Mouse (Mus musculus): ENCODE data around the gene Tcirg1. TPM values are rescaled to one million over a fixed set of nuclear protein-coding genes. Genes with fewer than 3 reads are reported as not detected.

Gene Tcirg1
- total RNA-seq, 2 experiments from 2014 or later, result 14.9 to 20.1 TPM

- no peak for TF ChIP-seq CTCF (IDR thresholded peaks at IDR 0.05)
- no peak overlapping the region for H3K4me3 ChIP-seq
- intact Hi-C loops (cut with DNase I), result loop anchor here (5.0 kb wide), 1 partner anchor 56 kb away; the partner anchor contains the start of gene Chka
- no peak for DNase-seq (ENCODE audit: extremely low spot score in 1 of 2, low spot score in 2 of 2)
- H3K27ac ChIP-seq, result no peak overlapping the region
These were observed 1.1 kb upstream of the Tcirg1 start for GRCm38 (mm10) chr19:3907876-3908660.

- Histone ChIP-seq H3K27ac (peak overlapping the region; percentile 26; the same call in 1 of the 2 replicates), H3K4me3 (peak overlapping the region; percentile 51)
- intact Hi-C loops (cut with DNase I), result loop anchor here (5.0 kb wide), 1 partner anchor 54 kb away; the partner anchor contains the start of gene Chka
- no peak for DNase-seq (ENCODE audit: extremely low spot score in 1 of 2, low spot score in 2 of 2)
- no peak for TF ChIP-seq CTCF (IDR thresholded peaks at IDR 0.05)
These were observed 607 bp downstream of the Tcirg1 start for GRCm38 (mm10) chr19:3906326-3906725.

GRCm38 (mm10) chr19:3905261-3905969 lies 1.5 kb downstream of the Tcirg1 start:
- no peak for DNase-seq (ENCODE audit: extremely low spot score in 1 of 2, low spot score in 2 of 2)
- intact Hi-C loops (cut with DNase I), result loop anchor here (5.0 kb wide), 1 partner anchor 53 kb away; the partner anchor contains the start of gene Chka
- Histone ChIP-seq H3K4me3 (peak overlapping the region; percentile 24), H3K27ac (peak overlapping the region; percentile 57; the same call in 1 of the 2 replicates)
- no peak for TF ChIP-seq CTCF (IDR thresholded peaks at IDR 0.05)

GRCm38 (mm10) chr19:3904363-3904675 lies 2.6 kb downstream of the Tcirg1 start:
- Histone ChIP-seq H3K4me3 (no peak overlapping the region), H3K27ac (no peak overlapping the region)
- TF ChIP-seq CTCF (IDR thresholded peaks at IDR 0.05), result no peak
- intact Hi-C loops (cut with DNase I), result no loop called here
- no peak for DNase-seq (ENCODE audit: extremely low spot score in 1 of 2, low spot score in 2 of 2)

- Histone ChIP-seq H3K27ac (no peak overlapping the region), H3K4me3 (no peak overlapping the region)
- TF ChIP-seq CTCF (IDR thresholded peaks at IDR 0.05), result no peak
- DNase-seq (ENCODE audit: extremely low spot score in 1 of 2, low spot score in 2 of 2), result no peak
- intact Hi-C loops (cut with DNase I), result no loop called here
These were observed 3.1 kb downstream of the Tcirg1 start for GRCm38 (mm10) chr19:3903648-3904362.

- DNase-seq (ENCODE audit: extremely low spot score in 1 of 2, low spot score in 2 of 2), result no peak
- intact Hi-C loops (cut with DNase I), result no loop called here
- H3K27ac ChIP-seq, result no peak overlapping the region
- no peak overlapping the region for H3K4me3 ChIP-seq
- TF ChIP-seq CTCF (IDR thresholded peaks at IDR 0.05), result no peak
These were observed 4.0 kb downstream of the Tcirg1 start for GRCm38 (mm10) chr19:3902966-3903365.

- no peak for TF ChIP-seq CTCF (IDR thresholded peaks at IDR 0.05)
- Histone ChIP-seq H3K4me3 (no peak overlapping the region), H3K27ac (no peak overlapping the region)
- intact Hi-C loops (cut with DNase I), result no loop called here
- no peak for DNase-seq (ENCODE audit: extremely low spot score in 1 of 2, low spot score in 2 of 2)
These were observed 7.3 kb downstream of the Tcirg1 start for GRCm38 (mm10) chr19:3899618-3900017.

GRCm38 (mm10) chr19:3898952-3899351 lies 8.0 kb downstream of the Tcirg1 start:
- TF ChIP-seq CTCF (IDR thresholded peaks at IDR 0.05), result no peak
- H3K4me3 ChIP-seq, result no peak overlapping the region
- intact Hi-C loops (cut with DNase I), result no loop called here
- no peak for DNase-seq (ENCODE audit: extremely low spot score in 1 of 2, low spot score in 2 of 2)
- no peak overlapping the region for H3K27ac ChIP-seq

- no peak for DNase-seq (ENCODE audit: extremely low spot score in 1 of 2, low spot score in 2 of 2)
- no peak for TF ChIP-seq CTCF (IDR thresholded peaks at IDR 0.05)
- intact Hi-C loops (cut with DNase I), result no loop called here
These were observed 9.4 kb downstream of the Tcirg1 start for GRCm38 (mm10) chr19:3897557-3897956.

GRCm38 (mm10) chr19:3896208-3896607 lies 10.7 kb downstream of the Tcirg1 start:
- no peak for DNase-seq (ENCODE audit: extremely low spot score in 1 of 2, low spot score in 2 of 2)
- Histone ChIP-seq H3K27ac (peak overlapping the region; percentile 30), H3K4me3 (no peak overlapping the region)
- no peak for TF ChIP-seq CTCF (IDR thresholded peaks at IDR 0.05)
- intact Hi-C loops (cut with DNase I), result no loop called here

More at GRCm38 (mm10) chr19:3897557-3897956, 9.4 kb downstream of the Tcirg1 start:
- Histone ChIP-seq H3K27ac (no peak overlapping the region), H3K4me3 (no peak overlapping the region)

GRCm38 (mm10) chr19:3895171-3895631 lies 11.7 kb downstream of the Tcirg1 start:
- Histone ChIP-seq H3K27ac (peak overlapping the region; percentile 44), H3K4me3 (no peak overlapping the region)
- intact Hi-C loops (cut with DNase I), result no loop called here
- DNase-seq (ENCODE audit: extremely low spot score in 1 of 2, low spot score in 2 of 2), result no peak
- TF ChIP-seq CTCF (IDR thresholded peaks at IDR 0.05), result no peak

- intact Hi-C loops (cut with DNase I), result no loop called here
- no peak for DNase-seq (ENCODE audit: extremely low spot score in 1 of 2, low spot score in 2 of 2)
- no peak for TF ChIP-seq CTCF (IDR thresholded peaks at IDR 0.05)
- H3K27ac ChIP-seq, result no peak overlapping the region
- H3K4me3 ChIP-seq, result no peak overlapping the region
These were observed 12.6 kb downstream of the Tcirg1 start for GRCm38 (mm10) chr19:3894294-3894693.
